Mouse (Mus musculus) embryonic fibroblast, embryonic 13.5 days (primary cell): Measurements from ENCODE around the gene Trappc10.

ENCODE experiments used
- CTCF ChIP-seq: IDR thresholded peaks from 2 replicates; pipeline ENCODE4 v1.5.1; 2011; ENCODE audit warnings: mild to moderate bottlenecking, control low read depth, low read length, moderate library complexity, borderline replicate concordance; ENCODE audit not compliant: insufficient read depth
- POLR2A ChIP-seq: IDR thresholded peaks from 2 replicates; pipeline ENCODE4 v1.6.1; 2011; ENCODE audit warnings: low read depth, mild to moderate bottlenecking, control low read depth, low read length, moderate library complexity

DNA sequence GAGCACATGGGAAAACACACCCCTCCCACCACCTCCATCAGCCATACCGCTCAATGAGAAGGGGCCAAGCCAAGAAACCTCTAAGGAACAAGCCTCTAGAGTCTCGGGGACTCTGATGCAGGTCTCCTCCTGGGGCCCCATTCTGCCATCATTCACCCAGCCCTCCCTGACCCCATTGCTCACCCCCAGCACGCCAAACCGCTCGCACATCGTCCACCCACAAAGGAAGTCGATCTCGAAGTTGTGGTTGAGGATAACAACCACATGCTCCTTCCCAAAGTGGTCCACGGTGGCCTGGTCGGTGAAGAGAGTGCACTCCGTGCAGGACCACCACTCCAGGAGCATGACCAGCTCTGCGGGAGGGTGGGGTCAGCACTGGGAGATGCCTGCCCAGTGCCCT lies 40.4 kb upstream of the Trappc10 start:
- TF ChIP-seq CTCF: no peak
- no peak for TF ChIP-seq POLR2A
